8 mouse cellular contexts compared by ENCODE assay signal in genomic region chr12:102282763-102283482, GRCm38 (mm10). TPM values are rescaled to one million over a fixed set of nuclear protein-coding genes. Genes with fewer than 3 reads are reported as not detected.
DNase-seq lines count a peak whose midpoint lies in the region; ATAC-seq lines count a peak whose summit lies in the region.

TSS of gene Rin3 (plus strand) at chr12:102283048.

- H3K27ac ChIP-seq in embryonic facial prominence, embryonic 14.5 days (replicated peaks; ENCODE audit: low read depth, low read length) = peak within 1 kb of the TSS; percentile 63
- H3K27ac ChIP-seq in heart, embryonic 13.5 days (replicated peaks) = peak within 1 kb of the TSS; percentile 86
- H3K27ac ChIP-seq in kidney, embryonic 14.5 days (ENCODE audit: low read depth, low read length) = peak within 1 kb of the TSS; percentile 48

- no peaks in the 10 kb centered on the region for H3K36me3 ChIP-seq in embryonic facial prominence, embryonic 14.5 days (ENCODE audit: control insufficient read depth, insufficient read depth, low read length)
- H3K36me3 ChIP-seq in heart, embryonic 13.5 days = no peaks in the 10 kb centered on the region
- no peaks in the 10 kb centered on the region for H3K36me3 ChIP-seq in kidney, embryonic 14.5 days (ENCODE audit: control insufficient read depth, insufficient read depth, low read length)

- peak within 1 kb of the TSS; percentile 60 for H3K4me3 ChIP-seq in embryonic facial prominence, embryonic 14.5 days (ENCODE audit: low read depth, low read length)
- H3K4me3 ChIP-seq in heart, embryonic 13.5 days = peak within 1 kb of the TSS; percentile 74
- peak within 1 kb of the TSS; percentile 63 for H3K4me3 ChIP-seq in kidney, embryonic 14.5 days (ENCODE audit: low read length)

- peak within 1 kb of the TSS; percentile 81 for H3K9ac ChIP-seq in embryonic facial prominence, embryonic 14.5 days (ENCODE audit: low read depth, low read length)
- peak within 1 kb of the TSS; percentile 89 for H3K9ac ChIP-seq in heart, embryonic 13.5 days
- peak within 1 kb of the TSS; percentile 86 for H3K9ac ChIP-seq in kidney, embryonic 14.5 days (ENCODE audit: low read depth, low read length)

- peaks cover 6% of the 10 kb centered on the region for H3K9me3 ChIP-seq in embryonic facial prominence, embryonic 14.5 days (ENCODE audit: control insufficient read depth, low read length)
- peaks cover 8% of the 10 kb centered on the region for H3K9me3 ChIP-seq in heart, embryonic 13.5 days
- H3K9me3 ChIP-seq in kidney, embryonic 14.5 days (ENCODE audit: control insufficient read depth, low read length) = peaks cover 6% of the 10 kb centered on the region; the same call in 1 of the 2 replicates

- no peaks in the 10 kb centered on the region for H3K27me3 ChIP-seq in embryonic facial prominence, embryonic 14.5 days (replicated peaks; ENCODE audit: control insufficient read depth, insufficient read depth, low read length)
- no peaks in the 10 kb centered on the region for H3K27me3 ChIP-seq in heart, embryonic 13.5 days (replicated peaks)
- no peaks in the 10 kb centered on the region for H3K27me3 ChIP-seq in kidney, embryonic 14.5 days (ENCODE audit: control insufficient read depth, insufficient read depth, low read length)

- DNase-seq in right cerebral cortex, postnatal 4 days = peak; percentile 16
- DNase-seq in right cerebral cortex, adult 2 months (ENCODE audit: low spot score in 2 of 2) = no peak
- peak; percentile 45 for DNase-seq in embryonic facial prominence, embryonic 14.5 days (ENCODE audit: low spot score)
- DNase-seq in lung, postnatal 10 days = peak; percentile 84
- DNase-seq in ovary, adult 18-20 months (ENCODE audit: low spot score) = peak; percentile 36
- peak; percentile 35 for DNase-seq in urinary bladder, postnatal 25 days (ENCODE audit: low spot score)

- 2% methylated on average over 16 of the region's 75 CpGs for WGBS in embryonic facial prominence, embryonic 14.5 days
- under 1% methylated on average over 75 of the region's 75 CpGs for WGBS in heart, embryonic 13.5 days
- 2% methylated on average over 58 of the region's 75 CpGs for WGBS in kidney, embryonic 14.5 days

- ATAC-seq in embryonic facial prominence, embryonic 14.5 days (ENCODE audit: low read depth) = peak; percentile 48
- ATAC-seq in heart, embryonic 13.5 days (ENCODE audit: extremely low read depth, insufficient number of reproducible peaks, low FRiP score, low TSS enrichment) = no peak
- peak; percentile 63 for ATAC-seq in kidney, embryonic 14.5 days (ENCODE audit: low FRiP score, low TSS enrichment)

- H3K4me1 ChIP-seq in embryonic facial prominence, embryonic 14.5 days (ENCODE audit: control insufficient read depth, insufficient read depth, low read length) = peaks cover 25% of the 10 kb centered on the region
- H3K4me1 ChIP-seq in heart, embryonic 13.5 days = peaks cover 52% of the 10 kb centered on the region
- H3K4me1 ChIP-seq in kidney, embryonic 14.5 days (ENCODE audit: control insufficient read depth, insufficient read depth, low read length) = peaks cover 30% of the 10 kb centered on the region

- H3K4me2 ChIP-seq in embryonic facial prominence, embryonic 14.5 days (ENCODE audit: low read depth, low read length) = peak within 1 kb of the TSS; percentile 97
- H3K4me2 ChIP-seq in heart, embryonic 13.5 days = peak within 1 kb of the TSS; percentile 90
- peak within 1 kb of the TSS; percentile 92 for H3K4me2 ChIP-seq in kidney, embryonic 14.5 days (replicated peaks; ENCODE audit: low read depth, low read length)

RNA-seq across cellular contexts. Expression of gene Rin3, which starts in this region (rescaled TPM):
- polyA plus RNA-seq in embryonic facial prominence, embryonic 14.5 days (2014; fragmentation: Nextera tagmentation; extraction: Ambion mirVana) = 11.0 and 12.5 TPM in 2 replicates
- polyA plus RNA-seq in heart, embryonic 13.5 days (2015; fragmentation: Nextera tagmentation; extraction: Ambion mirVana) = 8.0 and 10.2 TPM in 2 replicates
- polyA plus RNA-seq in kidney, embryonic 14.5 days (2014; fragmentation: Nextera tagmentation; extraction: Ambion mirVana) = 6.7 and 9.2 TPM in 2 replicates

Comparison
In these comparisons a context has a peak if more than half of its experiments do, and no peak if none do; other contexts are left out.
1. DNase-seq: peak in right cerebral cortex, postnatal 4 days (single experiment), embryonic facial prominence, embryonic 14.5 days (single experiment), lung, postnatal 10 days (single experiment), ovary, adult 18-20 months (single experiment) and urinary bladder, postnatal 25 days (single experiment); none in right cerebral cortex, adult 2 months (0 of 2).
2. Peak in every context shown above with its lines, with median percentiles within 50 percentile points of each other: H3K27ac ChIP-seq, H3K4me2 ChIP-seq, H3K4me3 ChIP-seq and H3K9ac ChIP-seq.